Mouse (Mus musculus) MEL (cell line): ENCODE measurements around the gene Ankub1. TPM values are rescaled to one million over a fixed set of nuclear protein-coding genes. Genes with fewer than 3 reads are reported as not detected.
A peak's percentile ranks its signal among the peaks of the same experiment; 100 is the strongest.

Experiments
- DNase-seq: peaks from one replicate; pipeline ENCODE4 v3.0.0; 2011; ENCODE audit warnings: low read depth, low spot score
- H3K27ac ChIP-seq: 2 replicates; pipeline ENCODE4 v1.5.1; 2012; ENCODE audit warnings: low read depth, mild to moderate bottlenecking, control low read depth, low read length, moderate library complexity; ENCODE audit not compliant: control insufficient read depth
- H3K27me3 ChIP-seq, 2 experiments: fragments of 150-350 bp in 1 of 2; sonication (generic) in 1 of 2; 2 replicates each; pipeline ENCODE4 v1.6.1; 2012; ENCODE audit warnings: low read length in 2 of 2, mild to moderate bottlenecking in 2 of 2, improper control_type of control experiment in 1 of 2, moderate library complexity in 1 of 2; ENCODE audit not compliant: insufficient read depth in 2 of 2, control insufficient read depth in 1 of 2
- H3K36me3 ChIP-seq, 2 experiments: 2 replicates each; pipeline ENCODE4 v1.6.1; 2012 to 2014; ENCODE audit warnings: low read length in 2 of 2, improper control_type of control experiment in 1 of 2, inconsistent platforms in 1 of 2, mild to moderate bottlenecking in 1 of 2; ENCODE audit not compliant: insufficient read depth in 2 of 2, control insufficient read depth in 1 of 2
- H3K4me1 ChIP-seq, 2 experiments: fragments of 150-350 bp in 1 of 2; sonication (generic) in 1 of 2; 2 replicates each; pipeline ENCODE4 v1.6.1; 2012; ENCODE audit warnings: low read length in 2 of 2, improper control_type of control experiment in 1 of 2, mild to moderate bottlenecking in 1 of 2; ENCODE audit not compliant: insufficient read depth in 2 of 2, control insufficient read depth in 1 of 2
- H3K4me3 ChIP-seq, 2 experiments: fragments of 150-350 bp in 1 of 2; sonication (generic) in 1 of 2; 2 replicates each; pipeline ENCODE4 v1.5.1; 2012; ENCODE audit warnings: low read depth in 2 of 2, low read length in 2 of 2, mild to moderate bottlenecking in 2 of 2, moderate library complexity in 2 of 2, control low read depth in 1 of 2, improper control_type of control experiment in 1 of 2; ENCODE audit not compliant: control insufficient read depth in 1 of 2, insufficient read depth in 1 of 2
- H3K79me2 ChIP-seq: 2 replicates; pipeline ENCODE4 v1.6.1; 2012; ENCODE audit warnings: mild to moderate bottlenecking, low read length, moderate library complexity; ENCODE audit not compliant: control insufficient read depth, poor library complexity, insufficient read depth
- H3K9ac ChIP-seq: 2 replicates; pipeline ENCODE4 v1.6.1; 2012; ENCODE audit warnings: low read depth, mild to moderate bottlenecking, control low read depth, low read length, moderate library complexity; ENCODE audit not compliant: control insufficient read depth, poor library complexity, severe bottlenecking
- H3K9me3 ChIP-seq: fragments of 150-350 bp; sonication (generic); replicated peaks from 2 replicates; pipeline ENCODE4 v1.6.1; 2012; ENCODE audit warnings: mild to moderate bottlenecking, low read length, improper control_type of control experiment, moderate library complexity; ENCODE audit not compliant: insufficient read depth
- CHD2 ChIP-seq: IDR thresholded peaks from 2 replicates; pipeline ENCODE4 v1.6.1; 2011; ENCODE audit warnings: low read length, improper control_type of control experiment
- CTCF ChIP-seq, 3 experiments: IDR thresholded peaks in 2 of 3; conservative IDR thresholded peaks in 1 of 3; 2 replicates each; pipeline ENCODE4 v1.5.1; 2011 to 2012; ENCODE audit warnings: low read length in 3 of 3, low read depth in 2 of 3, mild to moderate bottlenecking in 2 of 3, improper control_type of control experiment in 1 of 3, inconsistent platforms in 1 of 3, mixed read lengths in 1 of 3, moderate library complexity in 1 of 3; ENCODE audit not compliant: control insufficient read depth in 1 of 3, insufficient read depth in 1 of 3, poor library complexity in 1 of 3, severe bottlenecking in 1 of 3
- ELF1 ChIP-seq: IDR thresholded peaks from 2 replicates; pipeline ENCODE4 v1.6.1; 2014; ENCODE audit warnings: low read depth, mild to moderate bottlenecking, inconsistent platforms, low read length, improper control_type of control experiment, moderate library complexity
- EP300 ChIP-seq, 2 experiments: IDR thresholded peaks; 2 replicates each; pipeline ENCODE4 v1.6.1; 2011; ENCODE audit warnings: improper control_type of control experiment in 2 of 2, low read length in 2 of 2, low read depth in 1 of 2, mild to moderate bottlenecking in 1 of 2
- ETS1 ChIP-seq: IDR thresholded peaks from 2 replicates; pipeline ENCODE4 v1.6.1; 2012; ENCODE audit warnings: low read depth, mild to moderate bottlenecking, inconsistent platforms, low read length, improper control_type of control experiment, moderate library complexity
- GATA1 ChIP-seq: IDR thresholded peaks from 2 replicates; pipeline ENCODE4 v1.6.1; 2011; ENCODE audit warnings: low read depth, low read length, improper control_type of control experiment
- KAT2A ChIP-seq: conservative IDR thresholded peaks from 2 replicates; pipeline ENCODE4 v1.6.1; 2012; ENCODE audit warnings: low read depth, low read length, improper control_type of control experiment, inconsistent platforms
- MAFK ChIP-seq: IDR thresholded peaks from 2 replicates; pipeline ENCODE4 v1.6.1; 2011; ENCODE audit warnings: low read depth, mild to moderate bottlenecking, low read length, improper control_type of control experiment, borderline replicate concordance
- MAX ChIP-seq: IDR thresholded peaks from 2 replicates; pipeline ENCODE4 v1.6.1; 2011; ENCODE audit warnings: low read length, improper control_type of control experiment
- MEF2A ChIP-seq: IDR thresholded peaks from 2 replicates; pipeline ENCODE4 v1.6.1; 2014; ENCODE audit warnings: low read depth, mild to moderate bottlenecking, inconsistent platforms, low read length, improper control_type of control experiment; ENCODE audit not compliant: poor library complexity, insufficient replicate concordance, severe bottlenecking; ENCODE audit errors: extremely low read depth
- MYB ChIP-seq: IDR thresholded peaks from 2 replicates; pipeline ENCODE4 v1.6.1; 2011; ENCODE audit warnings: mild to moderate bottlenecking, low read depth, low read length, improper control_type of control experiment
- POLR2AphosphoS2 ChIP-seq: IDR thresholded peaks from 2 replicates; pipeline ENCODE4 v1.6.1; 2011; ENCODE audit warnings: low read length, improper control_type of control experiment
- POLR2AphosphoS5 ChIP-seq: IDR thresholded peaks from 2 replicates; pipeline ENCODE4 v1.6.1; 2012; ENCODE audit warnings: low read depth, borderline replicate concordance, mild to moderate bottlenecking, inconsistent platforms, low read length, moderate library complexity, mixed read lengths
- RAD21 ChIP-seq: IDR thresholded peaks from 2 replicates; pipeline ENCODE4 v1.6.1; 2011; ENCODE audit warnings: mild to moderate bottlenecking, low read depth, low read length, improper control_type of control experiment
- TAL1 ChIP-seq: IDR thresholded peaks from 2 replicates; pipeline ENCODE4 v1.6.1; 2012; ENCODE audit warnings: mild to moderate bottlenecking, inconsistent platforms, low read length, moderate library complexity, mixed read lengths
- USF2 ChIP-seq, 2 experiments: IDR thresholded peaks; 2 replicates each; pipeline ENCODE4 v1.6.1; 2011 to 2012; ENCODE audit warnings: improper control_type of control experiment in 2 of 2, low read length in 2 of 2, borderline replicate concordance in 1 of 2, inconsistent platforms in 1 of 2, low read depth in 1 of 2, mild to moderate bottlenecking in 1 of 2; ENCODE audit not compliant: insufficient read depth in 1 of 2
- ZC3H11A ChIP-seq: IDR thresholded peaks from 2 replicates; pipeline ENCODE4 v1.6.1; 2012; ENCODE audit warnings: low read depth, mild to moderate bottlenecking, inconsistent platforms, low read length, improper control_type of control experiment
- ZKSCAN1 ChIP-seq: IDR thresholded peaks from 2 replicates; pipeline ENCODE4 v1.6.1; 2012; ENCODE audit warnings: low read depth, mild to moderate bottlenecking, inconsistent platforms, low read length, improper control_type of control experiment, moderate library complexity
- ZMIZ1 ChIP-seq: IDR thresholded peaks from 2 replicates; pipeline ENCODE4 v1.6.1; 2012; ENCODE audit warnings: low read depth, mild to moderate bottlenecking, inconsistent platforms, low read length, improper control_type of control experiment, moderate library complexity
- polyA plus RNA-seq, 2 experiments: library from polyadenylated mRNA; stranded (reverse) in 1 of 2; unstranded in 1 of 2; fragments of >175 nt in 1 of 2; fragments of >200 nt in 1 of 2; gene quantifications; 2 replicates each; pipeline versions ENCODE4 v1.2.1 to v1.2.4; 2012; ENCODE audit warnings: low replicate concordance in 2 of 2, low read depth in 1 of 2; ENCODE audit not compliant: insufficient read length in 2 of 2, insufficient read depth in 1 of 2, missing spikeins in 1 of 2
- total RNA-seq: library from RNA; depleted of rRNA; stranded (reverse); fragments of 300-350 nt; gene quantifications from 2 replicates; pipeline ENCODE4 v1.2.3, GENCODE M21; 2012

Gene Ankub1
- total and polyA plus RNA-seq, 3 experiments = not detected

DNA sequence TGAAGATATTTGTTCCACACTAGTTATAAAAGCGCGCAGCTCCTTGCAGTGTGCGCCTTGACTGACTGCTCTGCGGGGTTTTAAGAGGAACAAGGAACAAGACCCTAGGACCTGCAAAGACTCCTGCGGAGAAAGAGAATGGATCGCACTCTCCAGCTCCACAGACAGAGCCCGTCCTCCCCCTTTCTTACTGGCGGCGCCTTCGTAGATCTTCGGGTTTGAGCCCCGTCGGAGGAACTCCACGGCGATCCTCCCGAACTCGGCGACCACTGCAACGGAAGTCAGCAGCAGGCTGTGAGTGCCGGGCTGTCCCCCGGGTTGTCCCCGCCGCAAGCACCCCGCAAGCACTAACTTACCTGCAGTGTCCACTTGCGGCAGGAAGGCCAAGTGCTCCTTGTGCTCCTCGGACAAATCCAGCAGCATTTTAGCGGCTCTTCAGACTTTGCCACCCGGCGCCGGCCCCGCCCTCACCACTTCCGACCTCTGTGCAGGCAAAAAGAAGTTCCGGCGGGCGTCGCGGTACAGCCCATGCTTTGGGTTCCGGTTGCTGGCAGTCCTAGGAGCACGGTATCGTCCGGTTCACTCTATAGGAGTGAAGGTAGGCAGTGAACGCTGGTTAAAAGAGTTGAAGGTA lies 41.3 kb downstream of the Ankub1 start, which contains the start of gene Commd2 (continued):
- no peak for TF ChIP-seq POLR2AphosphoS5
- no peak for TF ChIP-seq MEF2A
- TF ChIP-seq MAFK = no peak
- peak; percentile 76 for TF ChIP-seq POLR2AphosphoS2
- TF ChIP-seq ZKSCAN1 = no peak
- no peak for TF ChIP-seq USF2 (IDR thresholded peaks at IDR 0.05; ENCODE audit: borderline replicate concordance in 1 of 2, insufficient read depth in 1 of 2, low read depth in 1 of 2, low read length in 2 of 2)
- TF ChIP-seq ZMIZ1 = no peak; the same call in 1 of the 2 replicates
- TF ChIP-seq CTCF (IDR thresholded peaks at IDR 0.05 in 2 of 3, conservative IDR thresholded peaks at IDR 0.05 in 1 of 3; ENCODE audit: control insufficient read depth in 1 of 3, insufficient read depth in 1 of 3, low read depth in 2 of 3, low read length in 3 of 3, poor library complexity in 1 of 3, severe bottlenecking in 1 of 3) = no peak
- no peak for TF ChIP-seq EP300 (IDR thresholded peaks at IDR 0.05; ENCODE audit: low read depth in 1 of 2, low read length in 2 of 2)
- TF ChIP-seq CHD2 = no peak
- TF ChIP-seq KAT2A = no peak; the same call in 1 of the 2 replicates
- no peak for TF ChIP-seq RAD21
- no peak for TF ChIP-seq ETS1
- TF ChIP-seq MAX = no peak; the same call in 1 of the 2 replicates
- TF ChIP-seq MYB = no peak
- no peak for TF ChIP-seq ZC3H11A
- no peak for TF ChIP-seq TAL1
- TF ChIP-seq GATA1 = no peak

DNA sequence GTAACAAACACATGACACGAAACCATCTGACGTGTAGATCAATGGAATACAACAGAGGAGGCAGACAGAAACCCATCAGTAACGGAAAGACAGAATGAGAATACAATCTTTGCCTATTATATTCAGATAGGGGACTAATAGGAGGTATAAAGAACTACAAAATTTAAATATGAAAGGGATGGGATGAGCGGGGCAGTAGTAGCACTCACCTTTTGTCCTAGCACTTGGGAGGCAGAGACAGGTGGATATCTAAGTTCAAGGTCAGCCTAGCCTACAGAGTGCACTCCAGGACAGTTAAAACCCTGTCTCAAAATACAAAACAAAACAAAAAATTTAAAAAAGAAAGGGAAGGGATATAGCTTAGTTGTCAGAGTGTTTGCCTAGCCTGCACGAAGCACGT lies 49.4 kb downstream of the Ankub1 start:
- peaks cover 0 to 4% of the 10 kb centered on the region in 2 experiments; a peak in 2 of 4 replicates for H3K36me3 ChIP-seq
- H3K4me3 ChIP-seq = no peak overlapping the region
- H3K9me3 ChIP-seq = no peaks in the 10 kb centered on the region
- H3K4me1 ChIP-seq = no peaks in the 10 kb centered on the region
- H3K27me3 ChIP-seq = no peaks in the 10 kb centered on the region
- DNase-seq = no peak
- no peak overlapping the region for H3K27ac ChIP-seq
- TF ChIP-seq ELF1 (no peak), ZMIZ1 (no peak), KAT2A (no peak)
- no peak overlapping the region for H3K9ac ChIP-seq
- no peaks in the 10 kb centered on the region for H3K79me2 ChIP-seq
